Mouse (Mus musculus): ENCODE measurements around the gene E2f6.

The E2f6 gene

DNA sequence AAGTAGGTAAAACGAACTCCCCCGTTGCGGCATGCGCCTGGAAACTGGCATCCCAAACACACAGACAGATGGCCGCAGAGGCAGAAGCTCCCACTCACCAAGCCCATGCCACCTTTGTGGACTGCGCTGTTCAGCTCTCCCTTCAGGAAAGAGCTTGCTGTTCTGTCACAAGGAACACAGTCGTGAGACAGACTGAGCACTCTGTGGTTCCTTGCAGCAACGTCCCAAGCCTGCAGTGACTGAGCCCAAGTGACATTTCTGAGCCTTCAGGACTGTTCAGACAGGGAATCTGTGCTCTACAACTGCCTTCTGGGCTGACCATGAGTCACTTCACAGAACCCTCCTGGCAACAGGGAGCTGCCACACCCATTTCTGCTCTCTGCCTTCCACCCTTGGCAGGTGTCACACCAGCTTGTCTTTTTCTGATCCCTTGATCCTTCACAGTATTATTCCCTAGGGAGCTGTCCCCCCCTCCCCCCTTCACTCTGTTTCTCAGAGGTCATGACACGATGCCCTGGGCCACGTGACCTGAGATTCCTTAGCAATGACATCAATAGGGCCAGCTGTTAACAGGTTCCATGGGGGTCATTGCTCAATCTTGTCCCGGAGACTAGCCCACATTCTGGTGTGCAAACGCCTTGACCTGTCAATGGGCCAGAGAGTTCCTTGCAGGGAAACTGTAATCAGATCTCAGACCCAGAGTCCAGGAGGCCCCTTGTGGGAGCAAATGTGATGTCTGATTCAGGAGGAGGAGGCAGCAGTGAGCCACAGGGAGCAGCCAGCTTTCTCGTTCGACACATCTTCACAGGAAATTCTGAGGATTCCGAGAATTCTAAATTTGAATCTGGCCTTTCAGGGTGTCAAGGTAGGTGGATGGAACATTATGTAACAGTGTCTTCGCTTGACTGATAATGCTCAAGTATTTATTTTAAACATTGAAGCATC lies 39.9 kb downstream of the E2f6 start:
- peak; percentile 84 for DNase-seq

GRCm38 (mm10) chr12:16853431-16854165 lies 42.8 kb downstream of the E2f6 start:
- peak; percentile 78 for DNase-seq

DNA sequence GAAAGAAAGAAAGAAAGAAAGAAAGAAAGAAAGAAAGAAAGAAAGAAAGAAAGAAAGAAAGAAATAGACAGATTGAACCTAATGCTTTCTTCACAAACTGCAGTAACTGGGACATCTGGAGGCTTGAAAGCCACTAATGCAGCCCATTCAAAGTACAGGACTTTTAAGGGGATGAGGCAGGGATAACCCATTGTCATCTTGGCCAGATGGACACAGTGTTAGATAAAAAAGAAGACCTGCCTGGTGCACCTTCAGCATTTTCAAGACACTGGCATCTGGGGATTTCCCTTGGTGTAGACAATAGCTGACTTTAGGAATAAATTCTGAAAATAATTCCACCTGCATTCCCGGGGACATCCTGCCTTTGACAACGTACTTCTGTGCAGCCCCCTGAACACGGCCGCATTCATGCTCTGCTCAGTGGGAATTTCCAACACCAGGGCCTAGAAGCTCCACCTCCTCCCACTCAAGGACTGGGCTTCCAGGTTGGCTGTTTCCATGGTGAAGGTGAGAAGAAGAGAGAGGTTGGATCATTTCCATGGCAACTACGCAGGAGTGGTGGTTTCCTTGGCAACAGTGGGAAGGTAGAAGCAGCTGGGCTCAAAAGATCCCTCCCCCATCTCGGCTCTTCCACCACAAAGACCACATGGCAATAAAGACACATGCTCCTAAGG lies 45.0 kb downstream of the E2f6 start:
- DNase-seq, result peak; percentile 91

GRCm38 (mm10) chr12:16856306-16856679 lies 45.5 kb downstream of the E2f6 start:
- no peak for DNase-seq

DNA sequence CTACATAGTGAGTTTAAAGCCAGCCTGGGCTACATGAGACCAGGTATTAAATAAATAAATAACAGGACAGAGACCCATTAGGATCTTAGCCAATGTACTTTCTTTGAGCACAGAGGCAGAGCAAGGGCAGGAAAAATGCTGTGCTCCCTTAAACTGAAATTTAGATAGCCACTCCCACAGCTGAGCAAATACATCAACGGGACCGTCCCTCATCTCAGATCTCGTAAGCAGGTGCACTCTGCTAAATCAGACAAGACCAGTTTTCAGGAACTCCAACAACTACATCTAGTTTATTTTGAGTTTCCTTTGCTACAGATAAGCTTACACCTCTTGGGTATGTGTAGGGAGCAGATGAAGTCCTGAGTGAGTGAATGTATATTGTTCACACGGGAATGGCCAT lies 47.3 kb downstream of the E2f6 start:
- no peak for DNase-seq

DNA sequence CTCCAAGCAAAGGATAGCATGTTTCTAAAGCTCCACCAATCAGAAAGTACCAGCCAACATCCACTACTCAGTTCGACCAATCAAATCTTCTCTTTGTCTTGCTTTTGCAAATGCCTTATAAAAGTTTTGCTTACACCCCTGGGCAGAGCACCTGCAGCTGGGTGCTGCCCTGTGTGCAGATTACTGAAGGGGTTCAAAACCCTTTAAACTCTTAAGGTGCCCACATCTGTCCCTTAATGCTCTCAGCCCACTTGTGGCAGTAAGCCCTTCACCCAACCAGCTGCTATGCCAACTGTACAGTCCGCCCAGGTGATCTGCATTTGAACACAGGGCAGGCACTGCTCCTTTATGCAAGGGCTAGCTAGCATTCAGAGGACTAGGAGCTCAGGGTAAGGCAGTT lies 49.0 kb downstream of the E2f6 start:
- no peak for DNase-seq

- DNase-seq, result no peak
Observed at GRCm38 (mm10) chr12:16860533-16860932, 49.8 kb downstream of the E2f6 start.

GRCm38 (mm10) chr12:16860961-16861360 lies 50.2 kb downstream of the E2f6 start:
- no peak for DNase-seq

DNA sequence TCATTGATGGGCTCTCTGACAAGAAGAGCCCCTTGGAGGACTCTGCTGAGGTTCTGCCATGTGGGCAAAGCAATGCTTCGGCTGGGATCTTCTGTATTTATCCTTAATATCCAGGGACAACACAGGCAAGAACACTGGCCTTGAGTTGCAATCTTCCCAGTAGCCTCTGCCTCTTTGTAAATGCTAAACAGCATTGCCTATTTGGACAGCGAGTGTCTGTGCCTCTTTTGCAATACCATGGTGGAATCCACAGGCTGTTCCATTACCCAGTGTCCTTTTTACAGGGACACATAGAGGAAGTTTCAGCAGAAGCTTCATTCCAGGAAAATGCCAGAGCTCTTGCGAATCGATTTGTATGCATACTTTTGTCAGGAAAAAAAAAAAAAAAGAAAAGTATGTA lies 53.7 kb downstream of the E2f6 start:
- no peak for DNase-seq

DNA sequence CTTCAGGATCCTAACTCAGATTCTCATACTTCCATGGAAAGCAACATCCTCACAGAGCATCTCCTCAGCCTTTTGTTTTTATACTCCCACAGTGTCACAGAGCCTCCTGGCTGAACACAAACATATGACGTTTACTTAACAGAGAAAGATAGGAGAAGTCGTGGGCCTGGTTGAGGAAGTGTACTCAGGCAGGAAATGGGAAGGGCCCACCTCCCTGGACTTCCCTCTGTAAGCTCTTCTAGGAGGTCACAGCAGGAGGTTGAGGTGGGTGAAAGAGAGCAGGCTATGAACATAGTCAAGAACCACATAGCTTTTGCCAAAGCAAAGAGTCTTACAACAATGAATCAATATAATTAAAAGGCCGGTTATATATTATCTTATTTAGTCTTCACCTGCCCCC lies 55.1 kb downstream of the E2f6 start:
- no peak for DNase-seq

DNA sequence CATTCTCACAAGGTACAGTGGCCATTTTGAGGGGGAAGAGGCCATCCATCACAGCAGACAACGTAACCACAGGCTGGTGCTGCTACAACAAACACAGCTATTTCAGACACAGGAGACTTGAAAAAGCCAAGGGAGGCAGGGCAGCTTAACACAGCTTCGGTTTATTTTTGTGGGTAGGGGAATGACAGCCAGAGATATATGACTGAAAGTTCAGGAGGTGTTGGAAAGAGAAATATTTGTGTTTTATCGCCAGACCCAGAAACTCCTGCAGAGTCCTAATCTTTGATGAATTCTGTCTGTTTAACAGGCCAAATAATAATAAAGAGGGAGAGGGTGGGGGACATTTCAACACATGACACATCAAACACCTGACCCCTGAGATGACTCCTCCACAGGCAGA lies 55.7 kb downstream of the E2f6 start:
- no peak for DNase-seq

GRCm38 (mm10) chr12:16867306-16867705 lies 56.5 kb downstream of the E2f6 start:
- no peak for DNase-seq

- no peak for DNase-seq
Observed at GRCm38 (mm10) chr12:16868618-16869017, 57.9 kb downstream of the E2f6 start.

- no peak for DNase-seq
Observed at GRCm38 (mm10) chr12:16869091-16869778, 58.5 kb downstream of the E2f6 start.

- DNase-seq, result no peak
Observed at GRCm38 (mm10) chr12:16869870-16870404, 59.2 kb downstream of the E2f6 start.

GRCm38 (mm10) chr12:16870405-16871068 lies 59.8 kb downstream of the E2f6 start:
- DNase-seq, result no peak

DNA sequence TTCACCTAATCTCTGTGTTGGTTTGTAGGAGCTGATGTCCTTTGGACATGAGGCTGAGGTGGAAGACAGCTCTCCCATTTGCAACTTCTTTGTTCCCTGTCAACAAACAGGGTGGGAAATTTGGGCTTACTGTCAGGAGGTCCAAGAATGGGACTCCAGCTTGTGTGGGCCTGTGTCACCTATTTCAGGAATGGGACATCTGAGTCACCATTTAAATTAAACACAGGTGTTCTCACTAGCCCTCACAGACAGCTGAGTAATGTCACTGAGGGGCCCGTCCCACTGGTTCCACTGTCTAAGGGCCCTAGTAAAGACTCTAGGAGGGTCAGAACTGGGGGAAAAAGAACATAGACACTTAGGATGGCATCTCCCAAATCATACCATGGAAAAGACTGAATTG lies 61.2 kb downstream of the E2f6 start:
- no peak for DNase-seq

- DNase-seq, result no peak
Observed at GRCm38 (mm10) chr12:16872926-16873464, 62.2 kb downstream of the E2f6 start.

DNA sequence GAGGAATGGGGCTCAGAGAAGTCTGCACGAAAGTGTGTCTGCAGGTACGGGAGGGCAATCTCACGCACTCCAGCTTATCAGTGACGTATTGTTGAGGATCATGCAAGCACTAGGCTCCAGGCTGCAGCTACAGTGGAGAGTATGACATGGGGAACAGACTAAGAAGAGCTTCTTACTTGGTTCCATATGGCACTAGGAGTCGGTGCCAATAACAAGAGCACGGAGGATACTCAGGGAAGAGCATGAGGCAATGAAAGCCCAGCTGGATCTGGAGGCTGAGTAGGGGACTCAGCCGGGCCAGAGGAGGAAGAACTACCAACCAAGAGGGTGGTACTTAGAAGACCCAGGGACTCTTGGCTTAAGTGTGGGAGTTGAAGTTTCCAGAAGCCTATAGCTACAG lies 62.8 kb downstream of the E2f6 start:
- DNase-seq, result peak; percentile 66

DNA sequence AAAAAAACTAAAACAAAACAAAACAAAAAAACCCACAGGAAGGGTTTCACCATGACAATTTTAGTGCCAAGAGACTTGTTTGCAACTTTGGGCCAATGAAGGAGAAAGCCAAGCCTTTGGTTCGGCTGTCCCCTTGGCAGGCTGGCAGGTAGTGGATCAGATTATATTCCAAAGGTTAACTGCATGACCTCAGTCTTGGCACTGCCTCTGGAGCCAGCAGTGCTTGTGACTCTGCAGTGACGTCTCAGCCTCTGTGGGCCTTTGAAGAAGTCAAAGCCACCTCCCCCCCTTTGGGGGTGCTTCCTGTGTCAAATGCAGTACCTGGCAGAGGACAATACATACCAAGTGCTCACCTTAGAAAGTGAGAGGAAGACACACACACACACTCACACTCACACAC lies 63.3 kb downstream of the E2f6 start:
- no peak for DNase-seq

DNA sequence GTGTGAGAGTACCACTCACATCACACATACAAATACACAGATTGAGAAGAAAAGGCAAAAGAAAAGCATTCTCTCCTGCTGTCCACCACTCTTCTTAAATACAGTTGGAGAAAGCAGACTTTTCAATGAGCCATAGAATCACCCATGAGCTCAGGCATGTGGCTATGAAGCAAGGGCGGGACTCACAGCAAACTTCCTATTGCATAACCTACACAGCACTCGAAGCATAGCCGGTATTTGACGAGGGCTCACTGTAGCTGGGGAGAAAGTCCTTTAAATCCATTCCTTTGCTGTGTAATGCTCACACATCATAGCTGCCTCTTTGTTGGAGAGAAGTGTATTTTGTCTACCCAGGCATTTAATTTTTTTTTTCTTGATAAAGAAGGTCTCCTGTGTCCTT lies 64.5 kb downstream of the E2f6 start:
- DNase-seq, result peak; percentile 38

DNA sequence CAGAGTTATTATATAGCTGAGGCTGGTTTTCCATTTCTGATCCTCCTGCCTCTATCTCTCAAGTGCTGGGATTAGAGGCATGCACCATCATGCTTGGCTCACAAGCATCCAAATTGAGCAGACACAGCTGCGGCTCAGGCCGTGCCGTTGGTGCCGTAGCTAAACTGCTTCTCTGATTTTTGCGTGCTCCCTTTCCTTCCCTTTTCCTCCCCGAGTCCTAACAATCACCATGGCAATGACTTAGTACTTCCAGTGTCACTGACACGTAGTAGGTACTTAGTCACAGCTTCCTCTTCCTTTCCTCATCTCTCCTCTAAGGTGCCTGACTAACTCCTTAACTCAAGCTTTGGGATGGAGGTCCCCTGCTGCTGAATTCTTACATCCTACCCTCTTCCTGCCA lies 64.9 kb downstream of the E2f6 start:
- no peak for DNase-seq
